Mouse (Mus musculus): ENCODE data around the gene Olfr135. TPM values are rescaled to one million over a fixed set of nuclear protein-coding genes. Genes with fewer than 3 reads are reported as not detected.

Gene Olfr135
- not detected in 2 replicates for polyA plus RNA-seq (2014; fragmentation: Nextera tagmentation; extraction: Ambion mirVana)

- no peak for ATAC-seq (ENCODE audit: insufficient number of reproducible peaks, low FRiP score, low TSS enrichment, low read depth)
- no peaks in the 10 kb centered on the region for H3K9me3 ChIP-seq (ENCODE audit: control insufficient read depth, low read length)
- H3K4me3 ChIP-seq (ENCODE audit: low read depth, low read length): no peak within 1 kb of the TSS
- H3K27me3 ChIP-seq (ENCODE audit: control insufficient read depth, insufficient read depth, low read length): no peaks in the 10 kb centered on the region
- H3K4me1 ChIP-seq (ENCODE audit: control insufficient read depth, insufficient read depth, low read length): no peaks in the 10 kb centered on the region
- no peak within 1 kb of the TSS for H3K27ac ChIP-seq (replicated peaks; ENCODE audit: low read depth, low read length)
- no peak for DNase-seq (ENCODE audit: low spot score)
- H3K36me3 ChIP-seq (ENCODE audit: control insufficient read depth, insufficient read depth, low read length): no peaks in the 10 kb centered on the region
- WGBS: 95% methylated on average over 1 of the region's 1 CpGs
- no peak within 1 kb of the TSS for H3K9ac ChIP-seq (ENCODE audit: low read length)
- no peak within 1 kb of the TSS for H3K4me2 ChIP-seq (ENCODE audit: low read depth, severe bottlenecking)
Measured at GRCm38 (mm10) chr17:38204035-38204434, at the start of gene Olfr135. Gene Olfr135, plus strand, starts transcription at chr17:38204335.

GRCm38 (mm10) chr17:38171088-38171487, 33.0 kb upstream of the Olfr135 start, which contains the start of gene Olfr134:
Gene Olfr134, plus strand, starts transcription at chr17:38171388.
- ATAC-seq (ENCODE audit: insufficient number of reproducible peaks, low FRiP score, low TSS enrichment, low read depth): no peak
- 74% methylated on average over 3 of the region's 3 CpGs for WGBS
- Histone ChIP-seq H3K36me3 (ENCODE audit: control insufficient read depth, insufficient read depth, low read length) (no peaks in the 10 kb centered on the region), H3K4me3 (ENCODE audit: low read depth, low read length) (no peak within 1 kb of the TSS), H3K9ac (ENCODE audit: low read length) (no peak within 1 kb of the TSS), H3K4me1 (ENCODE audit: control insufficient read depth, insufficient read depth, low read length) (no peaks in the 10 kb centered on the region), H3K27ac (replicated peaks; ENCODE audit: low read depth, low read length) (no peak within 1 kb of the TSS), H3K4me2 (ENCODE audit: low read depth, severe bottlenecking) (no peak within 1 kb of the TSS), H3K9me3 (ENCODE audit: control insufficient read depth, low read length) (no peaks in the 10 kb centered on the region), H3K27me3 (ENCODE audit: control insufficient read depth, insufficient read depth, low read length) (no peaks in the 10 kb centered on the region)
- no peak for DNase-seq (ENCODE audit: low spot score)

Other genes starting within 250 kb of the Olfr135 start
- gene Olfr129, start 144.3 kb upstream of the Olfr135 start, polyA plus RNA-seq (2014; fragmentation: Nextera tagmentation; extraction: Ambion mirVana): not detected in 2 replicates
- gene Olfr130, start 140.4 kb upstream of the Olfr135 start, polyA plus RNA-seq (2014; fragmentation: Nextera tagmentation; extraction: Ambion mirVana): not detected in 2 replicates
- not detected in 2 replicates for gene Olfr131, start 115.6 kb upstream of the Olfr135 start, polyA plus RNA-seq (2014; fragmentation: Nextera tagmentation; extraction: Ambion mirVana)
- not detected in 2 replicates for gene Olfr132, start 69.8 kb upstream of the Olfr135 start, polyA plus RNA-seq (2014; fragmentation: Nextera tagmentation; extraction: Ambion mirVana)
- gene Olfr133, start 59.1 kb upstream of the Olfr135 start, polyA plus RNA-seq (2014; fragmentation: Nextera tagmentation; extraction: Ambion mirVana): not detected in 2 replicates
- gene Olfr134, start 32.9 kb upstream of the Olfr135 start, polyA plus RNA-seq (2014; fragmentation: Nextera tagmentation; extraction: Ambion mirVana): not detected in 2 replicates
- not detected in 2 replicates for gene Olfr138, start 56.7 kb downstream of the Olfr135 start, polyA plus RNA-seq (2014; fragmentation: Nextera tagmentation; extraction: Ambion mirVana)
- not detected in 2 replicates for gene Olfr137, start 103.2 kb downstream of the Olfr135 start, polyA plus RNA-seq (2014; fragmentation: Nextera tagmentation; extraction: Ambion mirVana)
- not detected in 2 replicates for gene Olfr136, start 125.5 kb downstream of the Olfr135 start, polyA plus RNA-seq (2014; fragmentation: Nextera tagmentation; extraction: Ambion mirVana)
- not detected in 2 replicates for gene Esp36, start 215.8 kb downstream of the Olfr135 start, polyA plus RNA-seq (2014; fragmentation: Nextera tagmentation; extraction: Ambion mirVana)